Mouse (Mus musculus) CD4-positive, CD25-positive, alpha-beta regulatory T cell, adult 9 weeks (primary cell): ENCODE measurements around the gene Olfr584. TPM values are rescaled to one million over a fixed set of nuclear protein-coding genes. Genes with fewer than 3 reads are reported as not detected.

Source experiments
- polyA plus RNA-seq: library from polyadenylated mRNA; unstranded; fragments of 100-300 nt; shearing (Covaris generic); gene quantifications from one replicate; pipeline ENCODE4 v1.2.1, GENCODE M21; 2017

Gene Olfr584
- polyA plus RNA-seq: not detected

GRCm38 (mm10) chr7:103081585-103081984, at the start of gene Olfr584:
Gene Olfr584 (plus strand): TSS chr7:103081885.

GRCm38 (mm10) chr7:103037724-103038123, 44.0 kb upstream of the Olfr584 start, which contains the start of gene Olfr582:
Gene Olfr582 (plus strand): TSS chr7:103038024.

GRCm38 (mm10) chr7:103051000-103051399, 30.7 kb upstream of the Olfr584 start, which contains the start of gene Olfr583:
Gene Olfr583 (plus strand): TSS chr7:103051300.

GRCm38 (mm10) chr7:103097420-103097819, 15.7 kb downstream of the Olfr584 start, which contains the start of gene Olfr585:
Gene Olfr585 (plus strand): TSS chr7:103097720.

GRCm38 (mm10) chr7:103125538-103125937, 43.9 kb downstream of the Olfr584 start, which contains the start of gene Olfr586:
Gene Olfr586 (minus strand): TSS chr7:103125638.

Other genes starting within 250 kb of the Olfr584 start
- not detected for gene Olfr566, start 223.1 kb upstream of the Olfr584 start, polyA plus RNA-seq
- gene Olfr568, start 204.8 kb upstream of the Olfr584 start, polyA plus RNA-seq: not detected
- not detected for gene Olfr569, start 191.0 kb upstream of the Olfr584 start, polyA plus RNA-seq
- not detected for gene Olfr570, start 187.3 kb upstream of the Olfr584 start, polyA plus RNA-seq
- not detected for gene Olfr571, start 164.3 kb upstream of the Olfr584 start, polyA plus RNA-seq
- gene Olfr572, start 157.5 kb upstream of the Olfr584 start, polyA plus RNA-seq: not detected
- not detected for gene Olfr573-ps1, start 139.3 kb upstream of the Olfr584 start, polyA plus RNA-seq
- not detected for gene Olfr574, start 133.4 kb upstream of the Olfr584 start, polyA plus RNA-seq
- gene Olfr575, start 123.1 kb upstream of the Olfr584 start, polyA plus RNA-seq: not detected
- gene Olfr576, start 119.2 kb upstream of the Olfr584 start, polyA plus RNA-seq: not detected
- not detected for gene Olfr577, start 105.9 kb upstream of the Olfr584 start, polyA plus RNA-seq
- not detected for gene Olfr578, start 92.6 kb upstream of the Olfr584 start, polyA plus RNA-seq
- not detected for gene Olfr582, start 43.9 kb upstream of the Olfr584 start, polyA plus RNA-seq
- gene Olfr583, start 30.6 kb upstream of the Olfr584 start, polyA plus RNA-seq: not detected
- gene Olfr585, start 15.8 kb downstream of the Olfr584 start, polyA plus RNA-seq: not detected
- not detected for gene Olfr586, start 43.8 kb downstream of the Olfr584 start, polyA plus RNA-seq
- gene Olfr588-ps1, start 59.0 kb downstream of the Olfr584 start, polyA plus RNA-seq: not detected
- not detected for gene Olfr589, start 74.5 kb downstream of the Olfr584 start, polyA plus RNA-seq
- gene Olfr591, start 96.5 kb downstream of the Olfr584 start, polyA plus RNA-seq: not detected
- gene Olfr592, start 102.9 kb downstream of the Olfr584 start, polyA plus RNA-seq: not detected
- gene Olfr593, start 130.0 kb downstream of the Olfr584 start, polyA plus RNA-seq: not detected
- not detected for gene Olfr594, start 135.1 kb downstream of the Olfr584 start, polyA plus RNA-seq
- not detected for gene Usp17ld, start 170.6 kb downstream of the Olfr584 start, polyA plus RNA-seq
- not detected for gene Olfr596, start 223.8 kb downstream of the Olfr584 start, polyA plus RNA-seq
- gene Olfr597, start 234.4 kb downstream of the Olfr584 start, polyA plus RNA-seq: not detected
- gene Olfr598, start 241.7 kb downstream of the Olfr584 start, polyA plus RNA-seq: not detected